Mouse (Mus musculus): ENCODE data around the gene Trim41.

GRCm38 (mm10) chr11:48806856-48807562 lies 10.1 kb downstream of the Trim41 start:
- no peak for TF ChIP-seq GATA1 (IDR thresholded peaks at IDR 0.05; ENCODE audit: low read length)
- no peak for TF ChIP-seq TAL1 (IDR thresholded peaks at IDR 0.05; ENCODE audit: low read length)

All from erythroblast, embryonic 14.5 days (primary cell).